Mouse (Mus musculus) c-Kit-positive CD71-positive TER-119-negative erythroid progenitor cells, embryonic 14.5 days (primary cell): Measurements from ENCODE around the gene Atp6v0d1.

Experiments
- DNase-seq: peaks from one replicate; pipeline ENCODE4 v3.0.0-alpha.2; 2013; ENCODE audit warnings: low read depth

Gene Atp6v0d1

GRCm38 (mm10) chr8:105537011-105537677 lies 28.7 kb downstream of the Atp6v0d1 start:
- DNase-seq: no peak

- DNase-seq: no peak
Observed at GRCm38 (mm10) chr8:105536546-105536945, 29.3 kb downstream of the Atp6v0d1 start.

- peak; percentile 80 for DNase-seq
Observed at GRCm38 (mm10) chr8:105533892-105534329, 31.9 kb downstream of the Atp6v0d1 start.

GRCm38 (mm10) chr8:105533439-105533838 lies 32.4 kb downstream of the Atp6v0d1 start:
- no peak for DNase-seq

DNA sequence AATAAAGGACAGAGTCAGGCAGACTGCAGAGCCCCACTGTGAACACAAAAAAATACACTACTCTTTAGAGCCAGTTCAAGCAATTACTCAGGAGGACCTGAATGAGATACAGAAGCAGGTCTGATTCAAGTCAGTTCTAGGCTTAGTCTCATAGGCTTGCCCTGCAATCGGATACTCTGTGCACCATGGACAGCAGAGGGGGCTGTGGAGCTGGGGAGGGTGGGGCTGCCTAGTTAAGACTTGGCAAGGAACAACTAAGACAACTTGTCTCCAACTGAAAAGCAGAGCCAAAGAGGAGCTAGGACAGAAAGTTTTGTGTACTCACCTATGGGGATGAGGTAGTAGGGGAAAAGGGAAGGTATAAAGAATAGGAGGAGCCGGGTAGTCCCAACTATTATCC lies 34.1 kb downstream of the Atp6v0d1 start:
- DNase-seq: peak; percentile 79

- no peak for DNase-seq
Observed at GRCm38 (mm10) chr8:105529271-105529670, 36.6 kb downstream of the Atp6v0d1 start.

DNA sequence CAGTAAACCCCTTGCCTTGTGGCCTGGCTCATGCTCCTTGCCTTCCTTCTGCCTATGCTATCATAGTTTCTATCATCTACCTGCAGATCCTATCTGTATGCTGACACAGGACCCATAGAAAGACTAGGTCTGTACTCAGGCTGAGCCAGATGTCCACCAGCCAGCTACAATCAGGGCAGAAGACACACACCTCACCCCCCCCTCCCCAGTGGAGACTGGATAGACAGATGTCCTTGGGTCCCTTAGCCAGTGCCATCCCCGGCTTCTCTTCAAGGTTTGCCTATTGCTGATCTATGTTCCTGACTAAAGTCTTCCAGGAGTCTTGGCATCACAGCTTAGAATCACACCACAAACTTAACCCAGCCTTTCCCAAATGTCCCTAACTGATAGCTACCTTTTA lies 37.6 kb downstream of the Atp6v0d1 start:
- DNase-seq: no peak

GRCm38 (mm10) chr8:105527110-105527509 lies 38.7 kb downstream of the Atp6v0d1 start:
- DNase-seq: no peak

DNA sequence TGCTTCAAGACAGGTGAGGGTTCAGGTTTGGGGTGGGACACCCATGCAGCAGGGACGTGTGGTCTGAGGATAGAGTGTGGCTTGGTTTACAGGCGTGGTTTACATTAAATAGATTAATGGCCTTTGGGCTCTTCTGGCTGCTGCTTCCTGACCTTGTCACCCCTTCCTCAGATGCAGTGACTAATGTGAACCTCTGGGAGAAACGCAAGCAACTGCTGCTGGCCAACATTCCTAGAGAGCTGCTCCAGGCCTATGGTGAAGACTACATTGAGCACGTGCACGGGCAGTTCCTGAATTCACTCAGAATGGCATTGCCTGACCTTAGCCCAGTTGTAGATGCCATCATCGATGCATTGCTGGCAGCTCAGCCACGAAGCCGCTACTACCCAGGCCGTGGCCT lies 43.0 kb downstream of the Atp6v0d1 start:
- DNase-seq: no peak

GRCm38 (mm10) chr8:105521995-105522769 lies 43.7 kb downstream of the Atp6v0d1 start:
- DNase-seq: no peak

DNA sequence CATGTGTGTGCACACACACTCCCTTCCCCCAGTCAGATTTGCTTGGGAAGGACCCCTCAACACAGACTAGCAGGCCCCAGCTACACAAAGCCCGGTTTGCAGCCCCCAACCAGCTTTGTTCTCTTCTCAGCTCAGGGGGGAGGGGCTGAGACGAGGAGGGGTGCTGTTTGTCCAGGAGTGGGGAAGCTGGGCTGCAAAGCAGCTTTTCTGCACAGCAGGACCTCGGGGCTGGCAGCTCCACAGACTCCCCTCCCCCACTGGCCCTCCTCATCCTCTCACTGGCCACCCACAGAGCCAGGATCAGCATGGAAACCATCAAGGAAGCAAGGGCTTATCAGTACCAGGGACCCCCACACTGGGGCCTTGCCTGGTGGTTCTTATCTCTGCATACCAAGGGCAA lies 44.8 kb downstream of the Atp6v0d1 start:
- DNase-seq: no peak

DNA sequence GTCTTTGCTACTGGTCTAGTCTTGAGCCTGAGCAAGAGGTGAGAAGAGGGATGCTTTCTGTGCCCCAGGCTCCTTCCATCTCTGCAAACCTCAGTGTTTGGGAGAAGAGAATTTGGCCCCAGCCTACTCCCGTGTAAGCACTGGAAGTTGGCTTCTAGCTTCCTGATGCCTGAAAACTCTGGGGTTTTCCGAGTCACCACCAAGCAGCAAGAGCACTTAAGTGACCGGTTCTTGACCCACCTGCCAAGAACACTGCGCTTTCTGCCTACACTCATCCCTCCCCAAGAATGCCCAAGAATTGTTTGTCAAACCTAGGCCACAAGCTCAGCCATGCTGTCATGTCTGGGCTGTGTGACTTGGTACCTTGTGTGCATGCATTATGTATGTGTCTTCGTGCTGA lies 45.3 kb downstream of the Atp6v0d1 start:
- no peak for DNase-seq

DNA sequence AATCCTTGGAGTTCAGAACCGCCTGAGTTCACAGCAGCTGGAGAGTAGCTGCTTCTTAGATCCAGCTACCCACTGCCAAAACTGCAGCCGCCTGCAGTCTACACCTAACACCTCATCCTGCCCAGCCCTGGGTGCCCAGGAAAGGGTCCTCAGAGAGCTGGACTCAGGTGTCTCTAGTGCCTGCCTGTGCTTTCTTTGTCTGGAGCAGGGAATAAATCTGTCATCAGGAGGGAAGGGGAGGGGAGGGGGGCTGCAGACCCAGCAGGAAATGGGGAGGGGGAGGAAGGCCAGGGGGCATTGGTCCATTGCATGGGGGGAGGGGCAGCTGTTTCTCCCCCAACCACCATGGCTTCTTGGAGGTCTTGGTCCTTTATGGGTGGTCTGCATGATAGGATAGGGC lies 46.3 kb downstream of the Atp6v0d1 start:
- DNase-seq: no peak

DNA sequence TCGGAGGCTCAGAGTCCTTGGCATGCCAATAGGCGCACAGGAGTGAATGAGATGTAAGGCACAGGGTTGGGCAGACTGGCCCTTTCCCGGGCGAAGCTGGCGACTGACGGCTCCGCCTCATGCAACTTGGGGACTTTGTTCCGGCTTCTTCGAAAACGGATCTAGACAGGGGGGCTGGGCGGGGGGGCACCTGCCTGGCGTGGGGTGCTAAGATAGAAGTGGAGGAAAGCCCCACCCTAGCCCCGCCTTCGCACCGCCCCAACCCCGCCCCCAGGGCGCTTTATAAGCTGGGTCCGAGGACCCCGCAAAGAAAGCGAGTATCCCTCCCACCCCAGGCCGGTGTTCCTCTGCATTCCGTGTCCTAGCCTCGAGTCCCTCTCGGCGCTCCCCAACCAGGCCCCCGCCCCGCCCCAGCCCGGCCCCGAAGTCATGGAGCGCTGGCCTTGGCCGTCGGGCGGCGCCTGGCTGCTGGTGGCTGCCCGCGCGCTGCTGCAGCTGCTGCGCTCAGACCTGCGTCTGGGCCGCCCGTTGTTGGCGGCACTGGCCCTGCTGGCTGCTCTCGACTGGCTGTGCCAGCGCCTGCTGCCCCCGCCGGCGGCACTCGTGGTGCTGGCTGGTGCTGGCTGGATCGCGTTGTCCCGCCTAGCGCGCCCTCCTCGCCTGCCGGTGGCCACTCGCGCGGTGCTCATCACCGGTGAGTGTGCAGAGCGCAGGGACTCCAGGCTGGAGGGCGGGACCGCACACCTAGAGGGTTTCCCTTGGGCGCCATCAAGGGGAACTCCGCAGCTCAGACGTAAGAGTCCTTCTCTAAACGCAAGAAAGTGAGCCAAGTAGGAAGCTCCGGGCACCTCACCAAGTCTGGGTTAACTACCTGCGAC lies 47.2 kb downstream of the Atp6v0d1 start, which contains the start of gene Hsd11b2:
Hsd11b2 (plus strand) TSS at position 320 of the 878 bp plus-strand sequence.
- DNase-seq: no peak

- no peak for DNase-seq
Observed at GRCm38 (mm10) chr8:105517346-105517745, 48.5 kb downstream of the Atp6v0d1 start.

GRCm38 (mm10) chr8:105516018-105516645 lies 49.7 kb downstream of the Atp6v0d1 start:
- peak; percentile 66 for DNase-seq

DNA sequence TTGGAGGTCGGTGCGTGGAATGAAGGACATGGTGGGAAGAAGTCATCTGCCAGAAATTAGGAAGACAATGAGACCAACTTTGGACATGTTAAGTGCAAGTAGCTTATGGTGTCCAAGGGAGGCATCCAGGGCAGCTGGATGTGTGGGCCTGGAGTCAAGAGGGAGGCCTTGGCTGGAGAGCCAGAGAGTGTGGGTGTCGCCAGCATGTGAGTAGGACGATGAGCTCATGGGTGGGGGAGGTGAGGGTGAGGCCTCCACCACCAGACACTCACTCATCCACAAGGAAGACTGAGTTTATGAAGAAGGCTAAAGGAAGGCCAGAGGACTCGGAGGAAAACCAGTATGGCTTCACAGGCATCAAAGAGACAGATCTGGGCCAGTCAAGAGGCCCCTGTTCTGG lies 51.2 kb downstream of the Atp6v0d1 start:
- DNase-seq: no peak

DNA sequence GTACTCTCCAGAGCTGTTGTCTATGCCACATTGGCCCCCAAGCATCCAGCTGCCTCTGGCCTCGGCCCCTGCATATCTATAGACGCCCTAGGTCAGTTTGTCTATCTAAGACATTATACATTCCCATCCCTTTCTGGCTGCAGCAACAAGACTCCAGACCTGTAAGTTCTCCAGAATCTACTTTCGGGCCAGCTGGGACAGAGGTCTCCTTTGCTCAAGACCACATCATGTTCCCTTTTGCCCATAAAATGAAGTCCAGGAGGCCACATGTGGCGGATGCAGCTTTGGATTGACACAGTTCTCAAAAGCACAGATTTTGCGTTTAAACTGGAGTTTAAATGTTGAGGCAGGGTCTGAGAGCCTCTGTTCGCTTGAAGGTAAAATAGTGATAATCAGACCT lies 51.7 kb downstream of the Atp6v0d1 start:
- no peak for DNase-seq

- DNase-seq: no peak
Observed at GRCm38 (mm10) chr8:105509997-105510735, 55.7 kb downstream of the Atp6v0d1 start.

DNA sequence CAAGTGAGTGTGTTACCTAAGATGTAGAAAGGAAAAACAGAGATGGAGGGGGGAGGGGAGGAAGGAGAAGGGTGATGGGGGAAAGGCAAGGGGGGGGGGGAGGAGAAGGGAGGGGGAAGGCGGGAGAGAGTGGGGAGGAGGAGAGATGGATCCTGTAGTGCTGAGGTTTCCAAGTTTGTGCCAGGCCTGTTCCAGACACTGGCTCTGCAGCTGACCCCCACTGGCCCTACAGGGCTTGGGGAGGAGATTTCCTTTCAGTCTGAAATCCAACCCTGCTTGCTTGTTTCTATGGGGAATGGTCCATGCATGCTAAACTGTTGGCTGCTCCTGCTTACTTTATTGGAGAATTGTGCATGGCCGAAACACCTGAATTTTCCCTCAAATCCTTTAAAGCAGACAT lies 57.1 kb downstream of the Atp6v0d1 start:
- no peak for DNase-seq

DNA sequence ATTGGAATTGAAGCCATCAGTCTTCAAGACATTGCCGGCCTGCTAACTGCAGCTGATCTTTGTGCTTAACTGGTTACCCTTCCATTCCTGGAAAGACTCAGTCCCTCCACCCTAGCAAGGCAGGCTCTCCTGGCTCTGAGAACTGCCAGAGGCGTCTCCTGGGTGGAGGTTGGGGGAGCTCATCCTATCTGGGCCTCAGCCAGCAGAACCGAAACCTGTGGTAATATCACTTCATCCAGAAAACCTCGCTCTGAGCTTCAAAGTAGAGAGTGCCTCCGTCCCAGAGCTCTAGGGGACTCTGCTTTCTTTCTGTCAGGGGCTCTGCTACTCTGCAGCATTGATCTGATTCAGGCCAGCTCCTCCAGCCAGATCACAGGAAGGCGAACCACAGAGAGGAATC lies 58.9 kb downstream of the Atp6v0d1 start:
- no peak for DNase-seq
